Mouse (Mus musculus) cerebellum, postnatal 14 days (tissue): ENCODE data around the gene 1700016K19Rik.

Source experiments
- DNase-seq, 2 experiments: peaks; one replicate each; pipeline ENCODE4 v3.0.0; 2021; ENCODE audit warnings: mixed read lengths in 2 of 2

1700016K19Rik gene

GRCm38 (mm10) chr11:76037581-76038294, 38.0 kb downstream of the 1700016K19Rik start:
- no peak for DNase-seq

GRCm38 (mm10) chr11:76039271-76040053, 39.8 kb downstream of the 1700016K19Rik start:
- peak; percentile 74 to 85 for DNase-seq

- no peak for DNase-seq
These were observed 40.4 kb downstream of the 1700016K19Rik start for GRCm38 (mm10) chr11:76040106-76040505.

GRCm38 (mm10) chr11:76040761-76041376, 41.2 kb downstream of the 1700016K19Rik start:
- no peak for DNase-seq

GRCm38 (mm10) chr11:76042041-76042638, 42.4 kb downstream of the 1700016K19Rik start:
- DNase-seq = no peak

GRCm38 (mm10) chr11:76042882-76043281, 43.2 kb downstream of the 1700016K19Rik start:
- DNase-seq = no peak

- no peak for DNase-seq
These were observed 44.8 kb downstream of the 1700016K19Rik start for GRCm38 (mm10) chr11:76044468-76044867.

GRCm38 (mm10) chr11:76045367-76045766, 45.7 kb downstream of the 1700016K19Rik start:
- no peak for DNase-seq

- no peak for DNase-seq
These were observed 50.8 kb downstream of the 1700016K19Rik start for GRCm38 (mm10) chr11:76050509-76050908.

- no peak for DNase-seq
These were observed 51.3 kb downstream of the 1700016K19Rik start for GRCm38 (mm10) chr11:76050967-76051512.

GRCm38 (mm10) chr11:76052496-76052895, 52.8 kb downstream of the 1700016K19Rik start:
- peak; percentile 67 to 86 for DNase-seq
